Comparison of ENCODE assay signal across 8 mouse cellular contexts in the genomic region with DNA sequence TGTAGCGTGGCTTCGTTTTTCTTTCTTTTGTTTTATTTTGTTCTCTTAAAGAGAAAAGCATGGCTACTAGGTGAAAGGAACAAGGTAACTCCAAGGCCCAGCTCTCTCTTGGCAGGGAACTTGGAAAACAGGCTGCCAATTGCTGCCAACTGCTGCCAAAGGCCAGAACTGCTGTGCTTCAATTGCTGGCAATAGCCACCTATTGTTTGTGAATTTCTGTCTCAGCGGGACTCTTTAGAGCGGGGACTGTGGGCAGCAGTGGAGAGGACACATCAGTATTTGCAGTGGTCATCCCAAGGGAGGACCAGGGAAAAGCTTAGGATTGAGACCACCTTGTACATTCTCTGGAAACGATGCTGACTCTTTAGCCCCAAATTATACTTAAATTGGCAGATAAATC.
DNase-seq lines count a peak whose midpoint lies in the region.

No protein-coding gene starts in this region.

- DNase-seq in adrenal gland, adult (ENCODE audit: inconsistent age in 2 of 2, low spot score in 1 of 2) = peak; percentile 9 to 73
- DNase-seq in adrenal gland, postnatal 4 days (ENCODE audit: low spot score in 2 of 2) = no peak
- peak; percentile 29 for DNase-seq in lung, adult 18-20 months
- no peak for DNase-seq in lung, postnatal 10 days
- peak; percentile 78 to 88 for DNase-seq in cerebellum, postnatal 14 days
- peak; percentile 21 to 62 for DNase-seq in kidney, postnatal 25 days
- no peak for DNase-seq in liver
- no peak for DNase-seq in lung, postnatal 14 days

Comparison
In these comparisons a context has a peak if more than half of its experiments do, and no peak if none do; other contexts are left out.
1. DNase-seq: peak in adrenal gland, adult (2 of 2), lung, adult 18-20 months (2 of 2), cerebellum, postnatal 14 days (2 of 2) and kidney, postnatal 25 days (2 of 2); none in adrenal gland, postnatal 4 days (0 of 2), lung, postnatal 10 days (single experiment), liver (single experiment) and lung, postnatal 14 days (single experiment).